Mouse (Mus musculus) monocyte, adult 5-6 weeks (primary cell): ENCODE data around the gene Gnas. TPM values are rescaled to one million over a fixed set of nuclear protein-coding genes. Genes with fewer than 3 reads are reported as not detected.

Experiments used
- ATAC-seq: fragments of 153-309, 156-312 bp; replicated peaks from 2 replicates; pipeline ENCODE4 v1.8.0; 2017; ENCODE audit warnings: mild to moderate bottlenecking; ENCODE audit not compliant: low TSS enrichment, insufficient number of reproducible peaks, severe bottlenecking, poor library complexity, low FRiP score
- total RNA-seq: library from RNA; stranded (forward); fragments of 200-1000, 200-491, 200-594 nt; gene quantifications from 3 replicates; pipeline ENCODE4 v1.2.3, GENCODE M21; 2017

Gnas gene
- 224 to 349 TPM (median 269 TPM) in 3 replicates for total RNA-seq

DNA sequence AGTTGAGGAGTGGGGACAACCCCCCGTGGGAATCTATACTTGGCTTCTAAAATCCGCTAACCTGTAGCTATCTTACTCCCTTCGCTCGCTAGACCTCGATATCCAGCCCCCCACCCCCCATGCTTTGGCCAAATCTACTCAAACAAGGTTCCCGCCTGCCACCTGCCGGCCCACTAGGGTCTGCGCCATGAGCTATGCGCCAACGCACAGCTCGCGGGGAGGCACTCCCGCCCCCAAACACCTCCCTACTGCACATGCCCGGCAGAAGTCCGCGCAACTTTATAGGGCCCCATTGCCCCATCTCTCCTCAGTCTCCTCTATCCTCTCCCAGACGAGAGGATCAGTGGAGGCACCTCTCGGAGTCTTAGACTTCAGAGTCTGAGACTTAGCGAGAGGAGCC is at the start of gene Gnas:
TSS of gene Gnas (plus strand) at position 310 of the 400 bp plus-strand sequence.
- no peak for ATAC-seq

DNA sequence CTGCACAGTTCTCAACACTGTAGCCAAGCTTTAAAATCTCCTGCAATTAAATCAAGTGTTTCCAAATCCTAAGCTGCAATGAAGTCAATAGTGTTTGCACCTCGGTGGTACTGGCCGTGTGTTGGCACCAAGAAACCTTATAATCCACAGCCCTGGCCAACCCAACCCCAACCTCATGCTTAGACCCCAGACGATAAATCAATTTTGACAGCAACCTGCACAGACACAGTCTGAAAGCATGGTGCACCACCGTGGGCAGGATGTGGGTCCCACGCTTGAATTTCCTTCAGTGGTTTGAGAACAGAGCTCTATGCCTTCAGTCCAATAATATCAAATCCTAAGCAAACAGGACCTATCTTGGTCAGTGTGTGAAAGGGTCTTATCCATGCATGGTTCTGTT is 41.7 kb upstream of the Gnas start:
- no peak for ATAC-seq

DNA sequence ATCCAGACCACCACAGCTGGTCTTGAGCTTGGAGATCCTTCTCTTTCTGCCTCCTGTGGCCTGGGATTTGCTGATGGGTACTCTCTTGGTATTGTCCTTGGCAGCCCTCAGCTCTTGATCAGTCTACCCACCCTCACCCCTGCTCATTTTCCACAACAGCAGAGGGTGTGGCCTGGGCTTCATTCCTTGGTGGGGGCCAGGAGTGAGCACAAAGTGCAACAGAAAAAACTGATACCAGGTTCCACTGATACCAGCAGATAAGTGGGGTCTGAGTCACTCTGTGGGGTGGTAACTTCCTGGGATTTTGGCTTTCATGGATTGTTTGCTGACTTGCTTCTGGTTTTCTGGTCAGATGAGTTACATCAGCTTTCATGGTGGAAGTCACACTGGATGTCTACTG is 32.2 kb upstream of the Gnas start:
- no peak for ATAC-seq

DNA sequence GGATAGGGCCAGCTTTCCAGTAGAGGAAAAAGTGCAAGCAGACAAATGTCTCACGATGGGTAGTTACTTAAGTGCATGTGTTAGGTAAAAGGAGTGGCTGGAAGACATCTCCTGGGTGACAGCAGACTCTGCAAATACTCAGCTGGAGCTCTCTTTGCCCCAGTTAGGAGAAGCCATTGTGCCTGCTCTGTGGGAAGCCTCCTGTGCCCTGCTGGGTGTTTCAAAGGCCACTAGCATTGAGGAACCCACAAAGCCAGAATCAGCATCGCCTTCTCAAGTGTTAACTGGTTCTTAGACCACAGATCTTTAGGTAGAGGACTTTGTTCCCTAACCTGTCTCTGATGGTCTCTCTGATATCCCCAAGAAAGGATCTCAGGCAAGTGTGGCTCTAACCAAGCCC is 26.8 kb upstream of the Gnas start:
- no peak for ATAC-seq

DNA sequence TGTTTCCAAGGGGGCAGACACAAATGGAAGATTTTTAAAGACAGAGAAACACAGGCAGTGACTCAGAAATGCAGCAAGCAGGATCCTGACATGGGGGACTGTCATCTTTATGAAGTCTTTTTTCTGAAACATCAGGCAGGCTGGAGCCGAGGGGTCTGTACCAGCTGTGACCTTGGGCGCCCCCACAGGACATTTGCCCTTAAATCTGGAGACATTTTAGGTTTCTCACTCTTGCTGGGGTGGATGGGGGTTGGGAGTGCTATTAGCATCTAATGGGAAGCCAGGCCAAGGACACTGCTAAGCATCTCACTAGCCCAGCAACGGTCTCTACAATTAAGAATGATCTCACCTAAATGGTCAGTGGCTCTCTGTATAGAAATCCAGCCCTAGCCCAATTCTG is 24.1 kb upstream of the Gnas start:
- no peak for ATAC-seq

DNA sequence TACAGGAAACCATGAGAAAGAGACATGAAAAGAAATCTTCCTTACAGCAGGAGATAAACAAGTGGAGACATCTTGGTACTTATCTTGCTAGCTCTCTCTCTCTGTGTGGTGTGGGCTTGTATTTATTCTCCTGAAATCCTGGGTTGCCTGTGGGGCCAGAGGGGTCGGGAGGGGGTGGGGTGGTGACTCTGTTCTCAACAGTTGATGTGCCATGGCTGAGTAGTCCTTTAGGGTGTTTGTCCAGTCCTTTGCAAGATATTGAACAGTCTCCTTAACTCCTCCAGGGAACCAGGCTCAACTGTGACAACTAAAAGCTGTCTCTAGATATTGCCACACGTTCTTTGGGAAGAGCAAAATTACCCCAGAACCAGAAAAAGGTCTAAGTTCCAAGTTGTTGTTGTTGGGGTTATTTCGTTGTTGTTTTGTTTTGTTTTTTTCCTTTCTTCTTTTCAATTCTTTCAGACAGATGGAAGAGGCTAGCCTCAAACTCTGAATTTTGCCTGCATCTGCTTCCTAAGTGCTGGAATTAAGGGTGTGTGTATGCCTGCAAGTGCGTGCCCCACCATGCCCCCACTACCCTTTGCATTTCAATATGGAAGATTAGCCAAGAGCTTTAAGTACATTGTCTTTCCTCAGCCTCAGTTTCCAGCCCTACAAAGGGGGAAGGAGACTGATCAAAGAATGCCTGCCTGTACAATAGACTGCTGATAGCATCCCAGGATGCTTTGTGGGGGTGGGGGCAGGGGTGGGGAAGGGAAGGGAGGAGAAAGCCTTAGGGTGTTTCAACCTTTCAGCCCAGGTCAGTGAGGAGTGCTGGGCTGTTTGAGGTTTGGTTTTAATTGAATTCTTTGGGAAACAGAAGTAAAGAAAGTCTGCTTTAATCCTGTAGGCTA is 23.0 kb upstream of the Gnas start:
- no peak for ATAC-seq

DNA sequence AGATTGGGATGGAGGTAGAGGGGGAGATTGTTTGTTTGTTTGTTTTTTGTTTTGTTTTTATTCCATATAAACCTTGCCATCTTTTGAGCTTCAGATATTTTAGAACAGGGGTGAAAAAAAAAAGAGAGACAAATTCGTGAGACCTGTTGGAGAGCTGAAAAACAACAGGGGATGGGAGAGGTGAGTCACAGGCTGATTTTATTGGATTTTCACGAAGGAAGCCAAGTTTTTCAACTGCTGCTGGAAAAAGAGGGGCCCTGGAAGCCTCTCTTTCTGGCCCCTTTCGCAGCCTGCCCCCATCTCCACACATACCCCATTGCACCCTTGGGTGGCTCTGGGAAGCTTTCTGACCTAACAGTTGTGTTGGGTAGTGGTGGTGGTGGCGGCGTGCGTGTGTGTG is 22.3 kb upstream of the Gnas start:
- ATAC-seq, result no peak

DNA sequence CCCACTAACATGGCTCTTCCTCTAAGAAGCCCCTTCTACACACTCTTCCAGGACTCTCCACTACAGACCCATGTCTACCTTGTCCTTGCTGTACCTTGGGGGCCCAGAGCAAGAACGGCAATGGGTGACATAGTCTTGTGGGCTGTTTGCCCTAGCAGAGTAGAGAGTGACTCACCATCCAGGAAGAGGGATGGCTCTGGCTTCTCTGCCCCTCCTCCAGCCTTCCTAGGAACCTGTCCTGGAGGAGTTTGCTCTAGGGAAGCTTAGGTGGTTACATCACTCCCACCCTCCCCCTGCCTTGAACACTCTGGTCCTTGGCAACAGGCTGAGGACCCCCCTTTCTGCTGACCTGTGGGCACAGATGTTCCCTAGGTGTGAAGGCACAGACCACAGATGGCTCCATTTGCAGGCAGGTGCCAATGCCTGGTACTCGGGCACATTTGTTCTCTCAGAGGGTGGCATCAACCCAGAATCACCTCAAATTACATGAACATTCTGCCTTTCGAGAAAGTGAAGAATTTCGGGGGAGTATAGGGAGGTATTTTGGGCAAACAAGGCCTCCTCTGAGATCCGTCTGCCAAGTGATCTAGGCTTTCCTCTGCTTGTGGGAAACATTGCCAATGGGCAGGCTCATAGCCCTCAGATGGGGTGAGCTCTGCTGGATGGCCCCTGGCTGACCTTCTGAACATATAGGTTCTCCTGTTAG is 20.9 kb upstream of the Gnas start:
- no peak for ATAC-seq

DNA sequence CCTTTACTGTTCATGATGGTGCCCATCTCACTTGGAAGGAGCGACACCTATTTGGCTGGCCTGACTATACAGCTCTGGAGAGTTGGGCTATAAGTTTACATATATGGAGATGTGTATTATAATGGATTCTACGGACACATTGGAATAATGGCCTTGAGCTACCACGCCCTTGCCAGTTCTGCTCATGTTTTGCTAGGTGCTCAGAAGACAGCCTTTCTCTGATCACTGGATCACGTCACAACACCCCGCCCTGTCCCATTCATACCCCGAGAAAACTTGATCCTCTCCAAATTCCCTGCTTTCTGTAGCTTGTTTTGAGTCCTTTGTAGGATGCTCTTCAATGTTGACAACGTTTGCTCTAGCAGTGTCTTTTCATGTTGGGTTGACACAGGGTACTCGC is 19.9 kb upstream of the Gnas start:
- ATAC-seq, result no peak

DNA sequence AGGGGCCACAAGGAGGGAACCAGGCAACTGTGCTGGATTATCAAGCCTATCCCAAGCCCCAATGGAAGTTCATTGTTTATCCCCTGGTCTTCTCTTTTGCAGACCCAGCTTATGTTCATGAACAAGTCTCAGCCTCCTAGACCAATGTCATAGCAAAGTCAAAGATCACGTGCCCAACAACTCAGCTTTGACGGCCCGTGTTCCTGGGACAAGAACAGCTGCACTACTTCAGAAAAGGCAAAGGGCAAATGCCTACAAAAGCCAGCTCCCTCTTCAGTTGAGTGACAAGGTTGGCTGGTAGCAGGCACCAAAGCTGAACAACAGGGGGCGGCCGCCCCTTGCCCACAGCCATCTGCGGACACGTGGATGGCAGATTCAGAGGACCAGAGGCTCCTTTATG is 13.7 kb upstream of the Gnas start:
- no peak for ATAC-seq

DNA sequence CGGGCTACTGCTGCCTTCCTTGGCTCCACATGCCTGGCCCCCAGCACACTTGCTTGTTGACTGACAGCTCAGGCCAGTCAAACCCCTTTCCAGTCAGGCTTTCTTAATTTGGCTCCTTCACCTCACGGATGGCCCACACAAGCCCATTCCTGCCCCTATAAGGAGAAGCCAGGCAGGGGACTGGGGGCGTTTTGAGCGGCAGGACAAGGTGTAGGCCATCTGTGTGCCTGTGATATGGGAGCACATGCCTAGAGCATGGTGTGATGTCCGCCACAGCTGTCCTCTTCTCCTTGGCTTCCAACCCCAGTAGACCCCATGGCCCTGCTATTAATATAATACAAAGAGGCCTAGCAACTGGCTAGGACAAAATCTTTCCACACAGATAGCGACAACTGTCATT is 12.7 kb upstream of the Gnas start:
- ATAC-seq, result no peak

DNA sequence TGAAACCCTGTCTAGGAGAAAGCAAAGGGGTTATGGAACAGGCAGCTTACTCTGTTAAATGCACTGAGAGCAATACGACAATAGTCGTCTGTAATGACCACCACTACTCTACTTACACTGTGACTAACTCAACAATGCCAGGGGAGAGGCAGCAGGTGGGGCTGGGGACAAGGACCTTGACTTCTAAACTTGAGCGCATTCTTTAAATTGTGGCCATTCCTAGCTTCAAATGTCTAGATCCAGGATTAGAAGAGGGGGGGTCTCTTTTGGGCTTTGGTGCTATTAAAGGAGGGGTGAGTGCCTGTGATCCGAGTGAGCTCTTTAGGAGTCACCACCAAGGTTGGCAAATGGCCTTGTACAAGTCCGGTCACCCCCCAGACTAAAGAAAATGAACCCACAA is 11.0 kb upstream of the Gnas start:
- ATAC-seq, result no peak

DNA sequence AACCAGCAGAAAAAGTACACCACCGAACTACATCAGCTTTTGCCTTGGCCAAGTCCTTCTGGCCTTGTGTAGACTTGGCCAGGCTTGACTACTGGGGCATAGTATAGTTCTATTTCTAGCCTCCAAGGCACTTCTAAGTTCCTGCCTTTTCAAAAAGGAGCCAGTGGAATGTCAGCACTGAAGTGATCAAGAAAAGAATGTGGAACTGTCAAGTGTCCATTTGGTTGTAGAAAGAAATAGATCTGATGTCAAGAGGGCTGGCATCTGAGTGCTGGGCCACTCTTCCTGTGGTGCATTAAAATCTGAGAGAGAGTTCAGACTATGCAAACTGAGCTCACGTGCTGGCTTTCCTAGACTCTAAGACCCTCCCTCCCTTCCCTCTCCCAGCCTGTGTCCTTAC is 10.2 kb upstream of the Gnas start:
- no peak for ATAC-seq

DNA sequence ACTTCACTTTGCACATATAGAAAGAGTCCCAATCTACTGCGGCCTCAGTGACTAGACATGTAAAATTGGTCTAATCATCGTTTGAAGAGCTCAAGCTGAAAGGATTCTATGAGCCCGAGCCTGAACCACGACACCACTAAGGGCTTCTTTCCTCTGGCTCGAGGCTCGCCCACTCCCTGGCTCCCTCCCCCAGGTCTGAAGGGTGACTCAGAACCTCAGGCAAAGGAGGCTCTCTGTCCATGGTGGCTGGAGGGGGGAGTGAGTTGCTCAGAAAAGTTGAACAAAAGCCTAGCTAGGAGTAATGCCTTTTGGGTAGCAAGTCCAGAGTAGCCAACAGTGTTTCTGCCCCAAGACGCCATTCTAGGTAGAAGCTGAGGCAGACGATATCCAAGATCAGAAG is 4.3 kb upstream of the Gnas start:
- ATAC-seq, result no peak

DNA sequence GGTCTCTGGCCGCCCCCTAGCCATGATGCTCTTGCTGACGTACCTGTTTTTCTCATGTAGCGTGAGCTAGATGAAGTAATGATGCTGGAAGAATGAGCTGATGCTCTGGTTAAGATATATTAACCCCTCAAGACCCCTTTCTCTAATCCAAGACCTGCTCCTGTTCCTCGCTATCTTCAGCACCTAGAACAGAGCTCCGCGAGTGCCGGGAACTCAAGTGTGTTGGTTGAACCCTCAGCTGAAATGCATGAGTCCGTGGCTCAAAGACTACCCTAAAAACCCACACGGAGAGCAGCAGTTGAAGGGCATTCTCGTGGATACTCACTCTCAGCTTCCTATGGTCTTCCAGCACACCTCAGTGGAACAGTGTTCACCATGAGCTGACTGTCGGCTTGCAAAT is 779 bp upstream of the Gnas start:
- ATAC-seq, result no peak

DNA sequence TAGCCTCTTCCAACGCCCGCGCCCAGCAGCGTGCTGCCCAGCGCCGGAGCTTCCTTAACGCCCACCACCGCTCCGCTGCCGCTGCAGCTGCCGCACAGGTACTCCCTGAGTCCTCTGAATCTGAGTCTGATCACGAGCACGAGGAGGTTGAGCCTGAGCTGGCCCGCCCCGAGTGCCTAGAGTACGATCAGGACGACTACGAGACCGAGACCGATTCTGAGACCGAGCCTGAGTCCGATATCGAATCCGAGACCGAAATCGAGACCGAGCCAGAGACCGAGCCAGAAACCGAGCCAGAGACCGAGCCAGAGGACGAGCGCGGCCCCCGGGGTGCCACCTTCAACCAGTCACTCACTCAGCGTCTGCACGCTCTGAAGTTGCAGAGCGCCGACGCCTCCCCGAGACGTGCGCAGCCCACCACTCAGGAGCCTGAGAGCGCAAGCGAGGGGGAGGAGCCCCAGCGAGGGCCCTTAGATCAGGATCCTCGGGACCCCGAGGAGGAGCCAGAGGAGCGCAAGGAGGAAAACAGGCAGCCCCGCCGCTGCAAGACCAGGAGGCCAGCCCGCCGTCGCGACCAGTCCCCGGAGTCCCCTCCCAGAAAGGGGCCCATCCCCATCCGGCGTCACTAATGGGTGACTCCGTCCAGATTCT is 812 bp downstream of the Gnas start:
- no peak for ATAC-seq

DNA sequence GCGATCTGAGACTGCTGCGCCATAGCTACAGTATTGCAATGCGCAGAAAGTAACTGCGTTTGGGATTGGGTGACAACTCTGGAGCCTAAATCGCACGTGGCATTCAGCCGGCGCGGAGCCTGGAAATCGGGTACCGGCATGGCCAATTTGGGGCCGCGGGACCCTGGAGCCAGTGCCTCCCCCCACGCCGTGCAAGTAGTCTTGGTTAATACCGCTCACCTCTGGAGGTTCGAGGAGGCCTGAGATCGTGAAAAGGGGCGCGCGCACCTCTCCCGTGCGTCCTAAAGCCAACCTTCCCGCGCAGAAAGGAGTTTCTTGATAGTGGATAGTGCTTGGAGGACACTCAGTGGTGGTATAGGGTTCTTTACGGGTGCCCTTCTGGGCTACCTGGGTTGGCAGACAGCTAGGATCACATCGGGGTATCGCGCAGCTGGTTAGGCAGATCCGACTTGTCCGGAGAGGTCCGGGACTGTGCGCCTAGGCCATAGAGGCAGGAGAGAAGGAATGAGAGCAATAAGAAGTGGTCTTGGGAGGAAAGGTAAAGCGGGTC is 1.9 kb downstream of the Gnas start:
- ATAC-seq, result 0 out of 2 replicates have a peak, but pooled peaks have one; percentile 21

DNA sequence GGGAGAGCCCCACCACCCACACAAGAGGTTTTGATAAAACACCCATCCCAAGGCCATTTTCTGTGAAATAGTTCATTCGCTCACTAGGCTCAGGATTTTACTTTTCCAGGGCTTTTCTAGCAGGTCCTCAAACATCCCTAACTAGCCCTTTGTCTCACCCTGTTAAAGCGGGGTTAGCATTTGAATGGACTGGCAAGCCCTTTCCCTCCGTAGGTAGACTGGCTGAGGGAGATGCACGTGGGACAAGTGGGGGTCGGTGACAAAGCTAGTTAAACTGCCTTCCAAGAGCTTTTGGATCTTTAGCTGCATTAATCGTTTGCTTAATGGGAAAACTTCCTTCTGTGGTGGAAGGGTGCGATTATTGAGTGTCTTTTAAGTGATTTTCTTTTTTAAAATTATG is 3.8 kb downstream of the Gnas start:
- no peak for ATAC-seq

DNA sequence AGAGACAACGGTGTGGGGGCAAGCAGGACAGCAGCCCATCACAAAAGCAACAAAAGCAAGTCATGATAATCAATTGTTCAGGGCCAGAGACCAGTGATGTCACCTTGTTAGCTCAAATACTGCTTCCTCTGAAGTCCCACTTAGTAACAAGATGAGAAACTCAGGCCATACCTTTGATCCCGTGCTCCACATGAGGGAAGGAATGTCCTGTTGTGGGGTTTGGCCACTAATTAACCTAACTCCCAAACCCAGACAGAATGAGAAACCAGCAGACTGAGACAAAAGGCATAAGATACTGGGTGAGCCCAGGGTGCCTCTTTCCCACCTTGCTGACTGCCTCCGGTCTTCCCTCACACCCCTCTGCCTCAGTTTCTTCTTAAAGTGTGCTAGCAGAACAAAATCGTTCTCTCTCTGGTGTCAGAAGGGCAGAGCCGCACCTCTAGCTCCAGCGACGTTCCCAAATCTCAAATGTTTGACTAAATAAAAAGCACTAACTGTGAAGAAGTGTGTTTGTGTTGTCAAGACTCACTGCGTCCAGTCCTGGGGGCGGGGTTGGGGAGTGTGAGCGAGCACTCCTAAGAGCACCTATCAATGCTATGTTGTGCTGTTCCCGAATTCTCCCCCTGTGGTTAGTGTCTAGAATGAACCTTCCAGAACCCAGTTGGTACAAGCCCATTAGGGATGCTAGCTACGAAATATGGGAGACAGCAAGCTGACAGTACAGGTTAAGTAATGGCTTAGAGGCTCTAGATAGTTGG is 4.7 kb downstream of the Gnas start:
- no peak for ATAC-seq
